Mouse (Mus musculus) heart, embryonic 11.5 days (tissue): ENCODE results near the gene Prc1. TPM values are rescaled to one million over a fixed set of nuclear protein-coding genes. Genes with fewer than 3 reads are reported as not detected.
A peak's percentile ranks its signal among the peaks of the same experiment; 100 is the strongest.
"Not testable (repeated sequence)": the region's sequence is repeated elsewhere in the genome, so short reads cannot be mapped to it uniquely, and the experiment has no call there.

ENCODE experiments used
- ATAC-seq: fragments of 200-750 bp; cut with Nextera tagmentation; replicated peaks from 2 replicates; pipeline ENCODE4 v1.8.0; 2017; ENCODE audit warnings: moderate library complexity; ENCODE audit not compliant: insufficient number of reproducible peaks, low FRiP score, low TSS enrichment
- H3K27ac ChIP-seq: fragments of 300-500 bp; sonication (generic); 2 replicates; pipeline ENCODE4 v1.5.1; 2014; ENCODE audit warnings: mild to moderate bottlenecking, low read depth, low read length
- H3K27me3 ChIP-seq: fragments of 300-500 bp; sonication (generic); 2 replicates; pipeline ENCODE4 v1.6.1; 2014; ENCODE audit warnings: mild to moderate bottlenecking, low read length, mixed read lengths; ENCODE audit not compliant: control insufficient read depth, insufficient read depth
- H3K36me3 ChIP-seq: fragments of 300-500 bp; sonication (generic); 2 replicates; pipeline ENCODE4 v1.6.1; 2014; ENCODE audit warnings: mild to moderate bottlenecking, low read length, moderate library complexity, mixed read lengths; ENCODE audit not compliant: control insufficient read depth, insufficient read depth
- H3K4me1 ChIP-seq: fragments of 300-500 bp; sonication (generic); 2 replicates; pipeline ENCODE4 v1.6.1; 2014; ENCODE audit warnings: low read length; ENCODE audit not compliant: control insufficient read depth, insufficient read depth
- H3K4me2 ChIP-seq: fragments of 300-500 bp; sonication (generic); 2 replicates; pipeline ENCODE4 v1.6.1; 2014; ENCODE audit warnings: mild to moderate bottlenecking, moderate library complexity
- H3K4me3 ChIP-seq: fragments of 300-500 bp; sonication (generic); 2 replicates; pipeline ENCODE4 v1.5.1; 2014; ENCODE audit warnings: low read depth, low read length
- H3K9ac ChIP-seq: fragments of 300-500 bp; sonication (generic); 2 replicates; pipeline ENCODE4 v1.6.1; 2014; ENCODE audit warnings: mild to moderate bottlenecking, low read depth, low read length, moderate library complexity
- H3K9me3 ChIP-seq: fragments of 300-500 bp; sonication (generic); replicated peaks from 2 replicates; pipeline ENCODE4 v1.6.1; 2016; ENCODE audit warnings: low read length; ENCODE audit not compliant: control insufficient read depth
- WGBS: fragments of 180-500 bp; shearing (Covaris S2); extraction: QIAGEN DNeasy Blood & Tissue Kit; methylation state at CpG from one replicate; pipeline ENCODE4 v1.1.7; 2014; ENCODE audit not compliant: insufficient replicate concordance; 5-methylcytosine and 5-hydroxymethylcytosine counted together
- polyA plus RNA-seq: library from polyadenylated mRNA; unstranded; fragments of >200 nt; fragmentation: Nextera tagmentation; extraction: Ambion mirVana; gene quantifications from 2 replicates; pipeline ENCODE4 v1.2.1, GENCODE M21; 2014

The Prc1 gene
- polyA plus RNA-seq, 1 experiment from 2014 or later, result 148 TPM

DNA sequence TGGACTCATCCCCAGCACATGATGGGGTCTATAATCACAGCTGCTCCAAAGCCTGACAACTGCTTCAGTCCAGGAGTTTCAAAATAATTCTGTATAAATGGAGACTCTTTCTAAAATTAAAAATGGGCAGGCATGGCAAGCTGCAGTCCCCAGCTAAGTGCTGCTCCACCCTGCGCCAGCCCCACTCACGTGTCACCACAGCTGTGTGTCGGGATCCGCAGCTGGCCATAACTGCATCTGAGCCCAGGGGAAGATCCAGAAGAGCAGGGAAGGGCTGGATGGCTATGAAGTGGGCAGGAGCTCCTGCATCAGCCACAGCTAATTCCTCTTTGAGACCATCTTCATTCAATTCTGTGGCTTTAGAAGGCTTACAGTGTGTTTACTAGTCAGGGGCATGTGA, 24.4 kb downstream of the Prc1 start:
- WGBS, result 84% methylated on average over 4 of the region's 4 CpGs
- H3K27me3 ChIP-seq, result no peaks in the 10 kb centered on the region
- H3K9ac ChIP-seq, result no peak overlapping the region; the same call in 1 of the 2 replicates
- peaks cover 19% of the 10 kb centered on the region for H3K4me1 ChIP-seq
- H3K36me3 ChIP-seq, result peaks cover 27% of the 10 kb centered on the region
- H3K9me3 ChIP-seq, result no peaks in the 10 kb centered on the region
- no peak overlapping the region for H3K4me3 ChIP-seq
- H3K4me2 ChIP-seq, result no peak overlapping the region
- no peak for ATAC-seq
- no peak overlapping the region for H3K27ac ChIP-seq

DNA sequence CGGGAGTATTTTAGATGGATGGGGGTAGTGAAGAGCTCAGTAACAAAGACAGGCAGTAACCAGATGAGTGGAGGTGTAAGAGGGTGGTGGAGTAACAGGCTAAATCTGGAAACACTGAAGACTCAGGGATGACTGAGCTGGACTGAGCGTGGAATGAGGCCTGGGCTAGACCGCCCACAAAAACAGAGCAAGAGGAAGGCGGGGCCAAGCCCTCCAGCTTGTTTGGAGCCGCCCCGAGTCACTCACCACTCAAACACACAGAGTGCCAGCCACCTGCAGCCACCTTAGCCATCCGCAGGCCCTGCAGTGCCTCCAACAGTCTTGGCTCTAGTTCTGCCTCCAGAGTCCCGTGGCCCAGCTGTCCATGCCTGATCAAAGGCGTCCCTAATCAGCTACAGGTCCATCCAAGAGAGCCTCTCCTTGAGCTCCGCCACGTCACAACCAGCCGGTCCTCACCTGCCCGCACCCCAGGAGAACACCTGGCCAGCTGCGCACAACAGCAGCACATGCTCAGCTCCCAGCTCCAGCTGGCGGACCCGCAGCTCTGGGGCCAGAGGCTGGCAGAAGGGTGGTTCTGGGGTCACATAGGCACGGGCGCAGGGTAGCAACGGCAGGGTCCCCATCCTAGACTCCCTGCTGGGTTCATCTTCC, 25.7 kb downstream of the Prc1 start:
- WGBS, result 79% methylated on average over 19 of the region's 19 CpGs
- H3K9ac ChIP-seq, result peak overlapping the region; percentile 49; the same call in 1 of the 2 replicates
- H3K9me3 ChIP-seq, result no peaks in the 10 kb centered on the region
- ATAC-seq, result no peak
- H3K4me1 ChIP-seq, result peaks cover 19% of the 10 kb centered on the region
- H3K36me3 ChIP-seq, result peaks cover 16% of the 10 kb centered on the region
- no peak overlapping the region for H3K4me2 ChIP-seq
- H3K4me3 ChIP-seq, result no peak overlapping the region
- peak overlapping the region; percentile 64 for H3K27ac ChIP-seq
- H3K27me3 ChIP-seq, result no peaks in the 10 kb centered on the region

DNA sequence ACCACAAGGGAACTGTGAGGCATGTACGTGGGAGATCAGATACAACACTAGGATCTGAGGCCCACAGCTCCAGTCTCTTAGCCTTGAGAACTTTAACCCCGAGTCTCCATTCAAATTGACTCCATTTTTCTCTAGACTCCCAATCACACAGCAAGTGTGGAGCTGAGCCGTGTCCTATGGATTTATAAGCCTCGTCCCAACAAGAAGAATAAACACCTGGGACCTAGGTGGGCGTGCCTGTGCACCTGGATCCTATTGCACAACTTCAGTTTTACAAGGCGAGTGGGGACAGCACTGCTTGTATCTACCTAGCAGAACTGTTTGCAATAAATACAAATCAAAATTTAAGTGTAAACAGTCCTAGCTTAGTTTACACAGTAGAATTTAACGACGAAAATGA, 29.1 kb downstream of the Prc1 start:
- Histone ChIP-seq H3K36me3 (peaks cover 25% of the 10 kb centered on the region), H3K27ac (peak overlapping the region; percentile 87; the same call in 1 of the 2 replicates), H3K27me3 (no peaks in the 10 kb centered on the region), H3K9me3 (no peaks in the 10 kb centered on the region), H3K4me1 (peaks cover 19% of the 10 kb centered on the region), H3K9ac (peak overlapping the region; percentile 80), H3K4me2 (peak overlapping the region; percentile 94), H3K4me3 (peak overlapping the region; percentile 69)
- ATAC-seq, result no peak
- WGBS, result 19% methylated on average over 8 of the region's 8 CpGs

DNA sequence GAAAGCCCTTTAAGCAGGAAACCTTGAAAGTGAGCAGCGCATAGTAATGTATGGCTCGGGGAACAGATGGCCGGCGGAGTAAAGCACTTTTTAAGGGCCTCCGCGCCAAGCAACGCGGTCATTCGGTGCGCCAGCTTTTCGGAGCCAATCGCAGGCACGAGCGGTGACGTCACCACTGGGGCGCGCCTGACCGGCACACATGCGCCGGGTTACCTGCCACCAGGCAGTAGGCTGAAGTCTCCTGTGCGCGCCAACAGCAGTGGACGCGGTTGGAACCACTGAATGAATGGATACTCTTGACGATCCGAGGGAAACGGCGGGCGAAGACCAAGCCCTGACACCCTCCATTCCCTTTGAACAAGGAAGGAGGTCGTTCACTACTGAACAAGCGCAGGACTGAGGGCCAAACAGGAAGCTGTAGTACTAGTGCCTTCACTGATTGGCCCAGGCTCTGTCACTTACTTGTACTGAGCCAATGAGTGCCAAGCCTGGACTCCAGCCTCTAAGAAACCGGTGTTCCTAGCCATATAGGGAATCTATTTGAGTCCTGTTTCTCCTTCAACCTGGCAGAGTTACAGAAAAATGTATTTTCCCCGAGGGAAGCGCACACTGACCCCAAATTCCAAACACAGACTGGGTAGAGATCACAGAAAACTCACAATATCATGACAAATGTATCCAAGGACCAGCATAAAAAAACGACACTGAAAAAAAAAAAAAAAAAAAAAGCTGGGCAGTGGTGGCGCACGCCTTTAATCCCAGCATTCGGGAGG, 30.0 kb downstream of the Prc1 start, which contains the start of gene Rccd1:
TSS of gene Rccd1 (minus strand) at position 412 of the 773 bp plus-strand sequence.
- ATAC-seq, result peak; percentile 96
- WGBS, result 4% methylated on average over 38 of the region's 38 CpGs
- Histone ChIP-seq H3K4me2 (peak within 1 kb of the TSS; percentile 94), H3K4me3 (peak within 1 kb of the TSS; percentile 69), H3K4me1 (peaks cover 17% of the 10 kb centered on the region), H3K9ac (peak within 1 kb of the TSS; percentile 80), H3K27me3 (no peaks in the 10 kb centered on the region), H3K27ac (peak within 1 kb of the TSS; percentile 87), H3K36me3 (peaks cover 33% of the 10 kb centered on the region), H3K9me3 (no peaks in the 10 kb centered on the region)

DNA sequence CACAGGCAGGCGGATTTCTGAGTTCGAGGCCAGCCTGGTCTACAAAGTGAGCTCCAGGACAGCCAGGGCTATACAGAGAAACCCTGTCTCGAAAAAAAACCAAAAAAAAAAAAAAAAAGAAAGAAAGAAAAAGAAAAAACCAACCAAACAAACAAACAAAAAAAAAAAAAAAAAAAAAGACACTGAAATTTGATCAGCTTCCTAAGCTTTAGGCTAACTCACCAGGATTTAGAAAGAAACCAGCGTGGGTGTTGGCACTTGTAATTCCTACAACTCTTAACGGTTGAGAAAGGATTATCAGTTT, 30.5 kb downstream of the Prc1 start:
- peaks cover 37% of the 10 kb centered on the region for H3K36me3 ChIP-seq
- peak overlapping the region; percentile 87; the same call in 1 of the 2 replicates for H3K27ac ChIP-seq
- H3K4me3 ChIP-seq, result peak overlapping the region; percentile 69; the same call in 1 of the 2 replicates
- not testable (repeated sequence) for ATAC-seq, H3K9me3 ChIP-seq, H3K27me3 ChIP-seq
- peak overlapping the region; percentile 80; the same call in 1 of the 2 replicates for H3K9ac ChIP-seq
- H3K4me1 ChIP-seq, result peaks cover 12% of the 10 kb centered on the region; the same call in 1 of the 2 replicates
- peak overlapping the region; percentile 94 for H3K4me2 ChIP-seq
- 55% methylated on average over 5 of the region's 5 CpGs for WGBS

DNA sequence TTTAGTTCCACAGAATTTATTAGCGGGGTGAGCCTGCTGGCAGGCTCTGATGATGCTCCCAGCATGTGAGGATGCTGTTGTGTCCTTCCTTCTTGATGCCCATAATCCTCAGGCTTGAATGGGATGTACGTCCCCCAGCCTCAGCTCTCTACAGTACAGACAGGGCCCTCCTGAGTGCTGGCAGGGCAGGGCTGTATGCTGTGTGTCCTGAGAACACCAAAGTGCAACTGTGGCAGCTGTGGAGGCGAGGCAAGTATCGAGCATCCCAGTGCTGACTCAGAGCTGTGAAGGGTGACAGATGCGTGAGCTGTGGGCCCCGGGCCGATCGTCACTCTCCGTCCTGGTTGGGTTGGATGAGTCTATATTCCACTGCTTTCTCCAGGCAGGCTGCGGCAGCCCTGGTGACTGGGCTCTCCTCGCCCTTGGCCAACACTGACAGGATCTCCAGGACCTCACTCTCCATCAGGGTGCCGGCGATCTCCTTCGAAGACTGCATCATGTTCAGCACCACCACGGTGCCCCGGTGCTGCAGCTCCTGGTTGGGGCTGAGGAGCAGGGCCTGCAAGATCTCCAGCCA, 31.1 kb downstream of the Prc1 start:
- H3K27ac ChIP-seq, result no peak overlapping the region
- no peak overlapping the region for H3K4me3 ChIP-seq
- H3K4me1 ChIP-seq, result peaks cover 9% of the 10 kb centered on the region; the same call in 1 of the 2 replicates
- H3K9ac ChIP-seq, result no peak overlapping the region
- H3K9me3 ChIP-seq, result no peaks in the 10 kb centered on the region
- ATAC-seq, result no peak
- no peaks in the 10 kb centered on the region for H3K27me3 ChIP-seq
- H3K4me2 ChIP-seq, result no peak overlapping the region
- 91% methylated on average over 16 of the region's 16 CpGs for WGBS
- H3K36me3 ChIP-seq, result peaks cover 41% of the 10 kb centered on the region

DNA sequence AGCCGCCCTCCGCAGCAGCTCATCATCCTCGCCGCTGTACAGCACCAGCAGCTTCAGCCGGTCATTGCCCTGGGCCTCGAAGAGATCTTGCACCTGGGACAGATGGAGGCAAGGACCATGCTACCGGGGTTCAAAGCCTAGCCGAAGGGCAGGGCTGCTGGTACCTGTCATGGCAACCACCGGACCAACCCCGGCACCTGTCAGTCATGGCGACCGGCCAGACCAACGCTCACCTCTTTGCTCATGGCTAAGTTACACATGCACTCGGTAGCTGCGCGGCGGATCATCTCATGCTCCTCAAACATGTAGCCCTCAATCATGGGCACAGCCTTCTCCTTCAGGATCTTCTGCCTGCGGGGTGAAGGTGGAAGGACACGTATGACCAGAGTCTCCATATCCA, 31.8 kb downstream of the Prc1 start:
- no peak overlapping the region for H3K4me3 ChIP-seq
- H3K4me2 ChIP-seq, result no peak overlapping the region
- 94% methylated on average over 19 of the region's 19 CpGs for WGBS
- no peak for ATAC-seq
- H3K36me3 ChIP-seq, result peaks cover 38% of the 10 kb centered on the region
- peaks cover 9% of the 10 kb centered on the region; the same call in 1 of the 2 replicates for H3K4me1 ChIP-seq
- no peaks in the 10 kb centered on the region for H3K27me3 ChIP-seq
- no peak overlapping the region for H3K9ac ChIP-seq
- no peak overlapping the region for H3K27ac ChIP-seq
- no peaks in the 10 kb centered on the region for H3K9me3 ChIP-seq

DNA sequence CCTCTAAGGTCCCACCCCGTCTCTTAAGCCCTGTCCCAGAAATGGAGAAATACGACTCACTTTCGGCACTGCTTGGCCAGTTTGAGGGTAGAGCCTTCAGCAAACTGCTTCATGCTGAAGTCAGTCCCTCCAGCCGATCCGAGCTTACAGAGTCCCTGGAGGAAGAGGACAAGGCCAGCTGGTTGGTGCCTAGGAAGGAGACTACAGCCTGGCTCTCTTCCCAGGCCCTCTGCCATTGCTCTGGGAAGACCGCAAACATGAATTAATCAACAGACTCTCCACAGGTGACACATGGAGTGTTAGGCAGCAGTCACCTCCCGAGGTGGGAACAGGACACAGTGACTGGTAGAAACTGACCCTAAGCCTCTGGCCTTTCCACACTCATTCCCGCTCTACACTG, 36.0 kb downstream of the Prc1 start:
- Histone ChIP-seq H3K4me1 (no peaks in the 10 kb centered on the region), H3K9ac (no peak overlapping the region), H3K27ac (no peak overlapping the region), H3K36me3 (peaks cover 63% of the 10 kb centered on the region), H3K4me2 (no peak overlapping the region), H3K27me3 (no peaks in the 10 kb centered on the region), H3K4me3 (no peak overlapping the region), H3K9me3 (no peaks in the 10 kb centered on the region)
- WGBS, result 89% methylated on average over 8 of the region's 8 CpGs
- no peak for ATAC-seq
